25 mouse cellular contexts compared by ENCODE assay signal in the genomic region with DNA sequence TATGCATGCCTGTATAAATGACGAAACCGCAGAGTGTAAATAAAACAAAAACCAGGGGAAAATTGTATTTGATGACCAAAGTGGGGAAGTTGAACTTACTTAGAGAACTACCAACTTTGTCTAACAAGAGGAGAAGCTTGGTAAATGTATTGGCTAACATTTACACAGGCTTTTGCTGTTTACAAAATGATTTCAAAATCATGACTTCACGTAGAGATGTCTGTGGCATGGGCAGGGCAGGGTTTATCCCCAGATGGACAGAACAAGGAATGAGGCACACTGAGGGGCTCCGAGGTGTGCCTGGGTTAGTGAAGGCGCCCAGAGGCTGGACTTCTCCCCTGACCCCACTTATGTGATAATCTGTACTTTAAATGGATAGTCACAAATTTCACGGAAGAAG. TPM values are rescaled to one million over a fixed set of nuclear protein-coding genes. Genes with fewer than 3 reads are reported as not detected.
DNase-seq lines count a peak whose midpoint lies in the region; ATAC-seq lines count a peak whose summit lies in the region.
"Had no signal": no experiment of that assay in that cellular context is flagged by ENCODE, and none has a peak within 500 bp of the region (broad histone marks: within the 10 kb centered on the region; RNA-seq: fewer than 3 reads in every experiment).

No protein-coding gene starts in this region.

- H3K36me3 ChIP-seq in liver, embryonic 12.5 days: no peaks in the 10 kb centered on the region
- no peaks in the 10 kb centered on the region for H3K36me3 ChIP-seq in liver, embryonic 16.5 days (ENCODE audit: control insufficient read depth, insufficient read depth)
- H3K36me3 ChIP-seq in midbrain, embryonic 16.5 days (ENCODE audit: control insufficient read depth, insufficient read depth, low read length): no peaks in the 10 kb centered on the region
- H3K36me3 ChIP-seq: embryonic facial prominence, embryonic 12.5 days; forebrain, embryonic 12.5 days; heart, embryonic 10.5 days; hindbrain, embryonic 12.5 days had no signal

- DNase-seq in heart, adult 11 months: peak; percentile 45
- DNase-seq in heart, adult 18-20 months: no peak
- DNase-seq in layer of hippocampus, adult 9-10 months (ENCODE audit: low spot score): no peak
- no peak for DNase-seq in yolk sac, embryonic 10.5 days (ENCODE audit: low spot score)
- DNase-seq: adrenal gland, postnatal 14 days; cerebellum, adult 11-12 months; cerebellum, adult 9-10 months; cerebellum, postnatal 25 days; forebrain, postnatal 0 days; gastrocnemius, adult 2 months; gastrocnemius, postnatal 25 days; heart, postnatal 10 days; heart, postnatal 4 days had no signal

- peak overlapping the region; percentile 62; the same call in 1 of the 2 replicates for H3K27ac ChIP-seq in liver, embryonic 12.5 days
- H3K27ac ChIP-seq in liver, embryonic 16.5 days (ENCODE audit: low read length): peak overlapping the region; percentile 75
- H3K27ac ChIP-seq in midbrain, embryonic 16.5 days (ENCODE audit: low read length): no peak overlapping the region
- H3K27ac ChIP-seq: embryonic facial prominence, embryonic 12.5 days; forebrain, embryonic 12.5 days; gastrocnemius, adult 2 months; hindbrain, embryonic 12.5 days had no signal

- peaks cover 26% of the 10 kb centered on the region for H3K4me1 ChIP-seq in liver, embryonic 12.5 days
- H3K4me1 ChIP-seq in liver, embryonic 16.5 days (ENCODE audit: control insufficient read depth, low read depth, low read length): peaks cover 4% of the 10 kb centered on the region; the same call in 1 of the 2 replicates
- no peaks in the 10 kb centered on the region for H3K4me1 ChIP-seq in midbrain, embryonic 16.5 days (ENCODE audit: control insufficient read depth, insufficient read depth, low read length)

- peak; percentile 31; the same call in 1 of the 2 replicates for ATAC-seq in liver, embryonic 12.5 days
- ATAC-seq in liver, embryonic 16.5 days (ENCODE audit: low read depth): peak; percentile 65
- ATAC-seq in midbrain, embryonic 16.5 days: no peak
- ATAC-seq: forebrain, postnatal 0 days had no signal

- H3K4me2 ChIP-seq in liver, embryonic 12.5 days: no peak overlapping the region; the same call in 1 of the 2 replicates
- H3K4me2 ChIP-seq in liver, embryonic 16.5 days (ENCODE audit: low read depth, low read length): no peak overlapping the region
- H3K4me2 ChIP-seq in midbrain, embryonic 16.5 days (ENCODE audit: low read length): no peak overlapping the region
- H3K4me2 ChIP-seq: embryonic facial prominence, embryonic 12.5 days; forebrain, embryonic 12.5 days; hindbrain, embryonic 12.5 days had no signal

- 70% methylated on average over 6 of the region's 6 CpGs for WGBS in liver, embryonic 12.5 days (ENCODE audit: insufficient replicate concordance)
- 51% methylated on average over 6 of the region's 6 CpGs for WGBS in liver, embryonic 16.5 days (ENCODE audit: insufficient replicate concordance)
- 85% methylated on average over 6 of the region's 6 CpGs for WGBS in midbrain, embryonic 16.5 days

- no peak overlapping the region for H3K9ac ChIP-seq in liver, embryonic 12.5 days
- H3K9ac ChIP-seq in liver, embryonic 16.5 days (ENCODE audit: low read depth, low read length): no peak overlapping the region
- no peak overlapping the region for H3K9ac ChIP-seq in midbrain, embryonic 16.5 days (ENCODE audit: low read depth, low read length)
- H3K9ac ChIP-seq: embryonic facial prominence, embryonic 12.5 days; forebrain, embryonic 12.5 days; forebrain, postnatal 0 days; hindbrain, embryonic 12.5 days had no signal

- no peaks in the 10 kb centered on the region; the same call in 1 of the 2 replicates for H3K27me3 ChIP-seq in liver, embryonic 12.5 days (replicated peaks)
- H3K27me3 ChIP-seq in liver, embryonic 16.5 days (ENCODE audit: control insufficient read depth, insufficient read depth, low read depth, low read length): no peaks in the 10 kb centered on the region
- H3K27me3 ChIP-seq in midbrain, embryonic 16.5 days (ENCODE audit: control insufficient read depth, insufficient read depth, low read depth, low read length): no peaks in the 10 kb centered on the region
- H3K27me3 ChIP-seq: embryonic facial prominence, embryonic 12.5 days; forebrain, embryonic 12.5 days; hindbrain, embryonic 12.5 days had no signal

- no peaks in the 10 kb centered on the region for H3K9me3 ChIP-seq in liver, embryonic 12.5 days (replicated peaks)
- no peaks in the 10 kb centered on the region for H3K9me3 ChIP-seq in liver, embryonic 16.5 days (replicated peaks; ENCODE audit: control insufficient read depth, low read length)
- H3K9me3 ChIP-seq in midbrain, embryonic 16.5 days (replicated peaks; ENCODE audit: control insufficient read depth, low read length, poor library complexity, severe bottlenecking): no peaks in the 10 kb centered on the region
- H3K9me3 ChIP-seq: embryonic facial prominence, embryonic 12.5 days; forebrain, embryonic 12.5 days; heart, embryonic 10.5 days; hindbrain, embryonic 12.5 days had no signal

- H3K4me3 ChIP-seq in liver, embryonic 12.5 days: no peak overlapping the region
- H3K4me3 ChIP-seq in liver, embryonic 16.5 days (ENCODE audit: low read depth, low read length): no peak overlapping the region
- H3K4me3 ChIP-seq in midbrain, embryonic 16.5 days (ENCODE audit: low read depth, low read length): no peak overlapping the region
- H3K4me3 ChIP-seq: embryonic facial prominence, embryonic 12.5 days; forebrain, embryonic 12.5 days; gastrocnemius, adult 2 months; heart, embryonic 10.5 days; hindbrain, embryonic 12.5 days had no signal

RNA-seq across cellular contexts. Expression of a gene that starts 7.3 kb away (rescaled TPM):
- not detected for total RNA-seq in heart, adult 18-20 months (2021)
- 1.4 and 1.8 TPM in 2 replicates for polyA plus RNA-seq in liver, embryonic 12.5 days (2016; fragmentation: Nextera tagmentation; extraction: Ambion mirVana)
- polyA plus RNA-seq in liver, embryonic 16.5 days (2015; fragmentation: Nextera tagmentation; extraction: Ambion mirVana): 6.9 TPM in 2 replicates
- not detected in 2 replicates for polyA plus RNA-seq in midbrain, embryonic 16.5 days (2015; fragmentation: Nextera tagmentation; extraction: Ambion mirVana)
- total RNA-seq: forebrain, postnatal 0 days; gastrocnemius, adult 2 months; gastrocnemius, postnatal 25 days; granulocyte monocyte progenitor cell, adult 5-6 weeks; heart, postnatal 10 days; heart, postnatal 4 days; MEL had no signal
- polyA plus RNA-seq: C2C12; cortical plate, adult 2 months; embryonic facial prominence, embryonic 12.5 days; forebrain, embryonic 12.5 days; forebrain, postnatal 0 days; heart, embryonic 14.5 days; hindbrain, embryonic 12.5 days had no signal

RNA-seq across cellular contexts. Expression of a gene that starts 54.6 kb away (rescaled TPM):
- total RNA-seq in heart, adult 18-20 months (2021): under 1 TPM in 1 of 2 experiments, not detected in 1; 0.13 TPM
- 0.05 TPM in 1 of 2 replicates, not detected in the other for polyA plus RNA-seq in liver, embryonic 12.5 days (2016; fragmentation: Nextera tagmentation; extraction: Ambion mirVana)
- 0.06 TPM in 1 of 2 replicates, not detected in the other for polyA plus RNA-seq in liver, embryonic 16.5 days (2015; fragmentation: Nextera tagmentation; extraction: Ambion mirVana)
- 1.3 and 2.0 TPM in 2 replicates for polyA plus RNA-seq in midbrain, embryonic 16.5 days (2015; fragmentation: Nextera tagmentation; extraction: Ambion mirVana)
- total RNA-seq: gastrocnemius, adult 2 months; gastrocnemius, postnatal 25 days; granulocyte monocyte progenitor cell, adult 5-6 weeks; heart, postnatal 10 days; MEL had no signal
- polyA plus RNA-seq: heart, embryonic 14.5 days had no signal

RNA-seq across cellular contexts. Expression of a gene that starts 59.4 kb away (rescaled TPM):
- total RNA-seq in heart, adult 18-20 months (2021): 100 to 1,000 TPM; 345 to 380 TPM
- 404 and 417 TPM in 2 replicates for polyA plus RNA-seq in liver, embryonic 12.5 days (2016; fragmentation: Nextera tagmentation; extraction: Ambion mirVana)
- 209 and 258 TPM in 2 replicates for polyA plus RNA-seq in liver, embryonic 16.5 days (2015; fragmentation: Nextera tagmentation; extraction: Ambion mirVana)
- 66.0 and 68.5 TPM in 2 replicates for polyA plus RNA-seq in midbrain, embryonic 16.5 days (2015; fragmentation: Nextera tagmentation; extraction: Ambion mirVana)

RNA-seq across cellular contexts. Expression of a gene that starts 59.5 kb away (rescaled TPM):
- 1 to 10 TPM in 1 of 2 experiments, not detected in 1; 1.4 TPM for total RNA-seq in heart, adult 18-20 months (2021)
- polyA plus RNA-seq in liver, embryonic 12.5 days (2016; fragmentation: Nextera tagmentation; extraction: Ambion mirVana): not detected in 2 replicates
- not detected in 2 replicates for polyA plus RNA-seq in liver, embryonic 16.5 days (2015; fragmentation: Nextera tagmentation; extraction: Ambion mirVana)
- not detected in 2 replicates for polyA plus RNA-seq in midbrain, embryonic 16.5 days (2015; fragmentation: Nextera tagmentation; extraction: Ambion mirVana)
- total RNA-seq: adrenal gland, postnatal 14 days; forebrain, postnatal 0 days; gastrocnemius, adult 2 months; gastrocnemius, postnatal 25 days; granulocyte monocyte progenitor cell, adult 5-6 weeks; heart, postnatal 10 days; MEL had no signal
- polyA plus RNA-seq: C2C12; cortical plate, adult 2 months; embryonic facial prominence, embryonic 12.5 days; forebrain, embryonic 12.5 days; forebrain, postnatal 0 days; hindbrain, embryonic 12.5 days had no signal
